Mouse (Mus musculus): Measurements from ENCODE around the gene Hdhd3. TPM values are rescaled to one million over a fixed set of nuclear protein-coding genes. Genes with fewer than 3 reads are reported as not detected.

Gene Hdhd3
- 1.1 TPM for polyA plus RNA-seq (2017; shearing (Covaris generic))

DNA sequence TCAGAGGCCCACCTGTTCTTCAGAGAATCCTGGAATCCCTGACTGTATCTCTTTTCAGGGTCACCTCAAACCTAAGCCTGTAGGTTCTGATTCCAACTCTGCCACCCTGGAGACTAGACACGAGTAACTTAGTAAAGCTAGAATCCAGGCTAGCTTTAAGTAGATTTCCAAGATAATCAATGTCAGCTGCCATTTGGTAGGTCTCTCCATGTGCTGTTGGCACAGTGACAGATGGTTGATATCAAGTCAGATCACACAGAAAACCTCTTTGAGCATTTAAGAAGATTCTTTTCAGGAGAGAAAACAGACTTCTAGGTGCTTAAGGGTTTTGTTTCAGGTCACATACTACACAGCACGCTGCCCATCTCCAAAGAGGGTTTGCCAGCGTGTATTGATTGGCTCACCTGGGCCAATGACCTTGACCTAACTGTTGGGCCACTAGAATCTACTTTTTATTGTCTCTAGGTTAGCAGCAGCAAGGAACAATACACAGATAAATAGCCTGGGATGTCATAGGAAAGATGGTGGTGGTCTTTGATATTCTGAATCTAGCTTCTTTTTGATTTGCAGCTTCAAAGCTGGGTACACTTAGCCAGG, at the start of gene Hdhd3:
Hdhd3 (minus strand) TSS at position 94 of the 597 bp plus-strand sequence.

DNA sequence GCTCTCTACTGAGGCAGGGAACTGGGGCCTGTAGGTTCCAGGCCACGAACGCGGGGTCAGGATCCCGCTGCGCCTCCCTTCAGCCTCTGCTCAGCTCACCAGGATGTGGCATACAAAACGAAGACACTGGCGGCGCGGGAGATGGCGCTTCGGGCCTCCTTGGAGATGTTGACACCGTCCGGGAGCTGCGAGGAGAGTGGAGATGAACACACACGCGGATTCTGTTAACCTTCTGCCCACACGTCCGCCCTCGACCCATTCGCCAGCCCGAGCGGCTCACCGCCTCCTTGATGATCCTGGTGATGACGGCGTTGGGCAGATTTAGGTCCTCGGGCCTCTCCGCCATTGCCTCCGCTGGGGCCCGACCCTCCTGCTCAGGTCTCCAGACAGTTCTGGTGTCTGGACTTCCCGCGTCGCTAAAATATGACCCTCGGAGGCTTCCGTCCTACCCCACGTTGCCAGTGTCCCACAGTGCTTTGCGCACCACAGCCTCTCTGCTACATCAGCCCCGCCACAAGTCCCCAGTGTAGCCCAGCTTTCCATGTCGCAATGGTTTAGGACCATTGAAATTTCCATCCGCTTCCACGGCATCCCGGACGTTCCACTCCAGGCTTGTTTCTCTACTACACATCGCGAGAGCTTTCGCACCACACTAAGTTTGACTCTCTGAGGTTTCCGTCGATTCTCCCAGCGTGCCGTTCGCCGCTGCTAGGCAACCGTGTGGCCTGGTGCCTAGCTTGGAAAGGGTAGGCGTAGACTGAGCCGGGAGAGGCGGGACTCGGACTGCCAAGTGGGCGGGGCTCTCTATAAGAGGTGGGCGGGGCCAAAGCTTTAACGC, 21.6 kb upstream of the Hdhd3 start, which contains the start of the genes Pole3 and 4933430I17Rik:
Pole3 (minus strand) TSS at position 418 of the 838 bp plus-strand sequence.
4933430I17Rik (plus strand) TSS at position 719 of the 838 bp plus-strand sequence.

GRCm38 (mm10) chr4:62519849-62520233, 16.6 kb upstream of the Hdhd3 start, which contains the start of gene Alad:
Alad (minus strand) TSS chr4:62519918.

DNA sequence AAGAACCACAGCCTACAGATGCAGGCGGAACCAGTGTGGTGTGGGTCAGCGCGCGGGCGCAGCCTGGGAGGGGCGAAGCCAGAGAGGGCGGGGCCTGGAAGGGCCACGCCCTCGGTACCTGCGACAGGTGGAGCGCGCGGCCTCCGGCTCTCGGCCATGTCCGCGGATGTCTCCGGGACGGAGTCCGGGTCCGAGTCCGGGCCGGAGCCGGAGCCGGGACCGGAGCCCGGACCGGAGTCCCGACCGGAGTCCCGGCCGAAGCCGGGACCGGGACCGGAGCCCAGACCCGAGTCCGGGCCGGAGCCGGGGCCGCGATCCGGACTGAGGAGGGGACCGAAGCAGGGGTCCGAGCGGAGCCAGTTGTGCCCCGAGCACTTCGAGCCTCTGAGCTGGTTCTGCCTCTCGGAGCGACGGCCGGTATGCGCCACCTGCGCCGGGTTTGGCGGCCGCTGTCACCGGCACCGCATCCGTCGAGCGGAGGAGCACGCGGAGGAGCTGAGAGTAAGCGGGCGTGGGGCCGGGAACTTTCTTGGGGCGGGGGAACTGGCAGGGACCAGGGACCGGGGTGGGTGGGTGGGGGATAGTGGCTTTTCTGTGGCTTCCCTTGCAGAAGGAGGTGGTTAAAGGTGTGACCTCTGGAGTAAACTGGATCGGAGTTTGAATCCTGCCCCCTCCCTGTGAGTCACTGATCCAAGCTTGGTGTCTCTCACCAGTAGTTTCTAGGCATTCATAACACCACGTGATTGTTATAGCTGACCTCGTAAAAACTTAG, 23.1 kb downstream of the Hdhd3 start, which contains the start of gene Bspry:
Bspry (plus strand) TSS at position 117 of the 772 bp plus-strand sequence.

GRCm38 (mm10) chr4:62470598-62471051, 32.6 kb downstream of the Hdhd3 start, which contains the start of gene Wdr31:
Wdr31 (minus strand) TSS chr4:62470896.

Other genes with a start within 250 kb of the Hdhd3 start
- gene Slc31a2, start 240.9 kb downstream of the Hdhd3 start, polyA plus RNA-seq (2017; shearing (Covaris generic)): 19.2 TPM
- gene Fkbp15, start 142.9 kb downstream of the Hdhd3 start, polyA plus RNA-seq (2017; shearing (Covaris generic)): 63.5 TPM
- 9.3 TPM for gene Slc31a1, start 142.7 kb downstream of the Hdhd3 start, polyA plus RNA-seq (2017; shearing (Covaris generic))
- gene Cdc26, start 94.8 kb downstream of the Hdhd3 start, polyA plus RNA-seq (2017; shearing (Covaris generic)): 108 TPM
- 27.6 TPM for gene Prpf4, start 94.7 kb downstream of the Hdhd3 start, polyA plus RNA-seq (2017; shearing (Covaris generic))
- gene Rnf183, start 68.2 kb downstream of the Hdhd3 start, polyA plus RNA-seq (2017; shearing (Covaris generic)): not detected
- 0.46 TPM for gene Wdr31, start 32.6 kb downstream of the Hdhd3 start, polyA plus RNA-seq (2017; shearing (Covaris generic))
- gene Bspry, start 23.4 kb downstream of the Hdhd3 start, polyA plus RNA-seq (2017; shearing (Covaris generic)): 3.5 TPM
- 62.7 TPM for gene Alad, start 16.5 kb upstream of the Hdhd3 start, polyA plus RNA-seq (2017; shearing (Covaris generic))
- 27.1 TPM for gene Pole3, start 21.6 kb upstream of the Hdhd3 start, polyA plus RNA-seq (2017; shearing (Covaris generic))
- 0.26 TPM for gene 4933430I17Rik, start 21.9 kb upstream of the Hdhd3 start, polyA plus RNA-seq (2017; shearing (Covaris generic))
- gene Rgs3, start 56.4 kb upstream of the Hdhd3 start, polyA plus RNA-seq (2017; shearing (Covaris generic)): 139 TPM

Measured in activated CD4-positive, CD25-positive, alpha-beta regulatory T cell, adult 9 weeks (primary cell).